Mouse (Mus musculus) thymus, postnatal 36 days (tissue): ENCODE data around the gene Sptlc2.

Experiments used
- DNase-seq, 2 experiments: peaks; one replicate each; pipeline ENCODE4 v3.0.0; 2022; ENCODE audit warnings: mixed read lengths in 2 of 2

The Sptlc2 gene

GRCm38 (mm10) chr12:87388122-87388774 lies at the start of gene Sptlc2:
Gene Sptlc2, minus strand, starts transcription at chr12:87388355.
- DNase-seq = peak; percentile 99

- no peak for DNase-seq
Measured at GRCm38 (mm10) chr12:87428885-87429284, 40.7 kb upstream of the Sptlc2 start.

DNA sequence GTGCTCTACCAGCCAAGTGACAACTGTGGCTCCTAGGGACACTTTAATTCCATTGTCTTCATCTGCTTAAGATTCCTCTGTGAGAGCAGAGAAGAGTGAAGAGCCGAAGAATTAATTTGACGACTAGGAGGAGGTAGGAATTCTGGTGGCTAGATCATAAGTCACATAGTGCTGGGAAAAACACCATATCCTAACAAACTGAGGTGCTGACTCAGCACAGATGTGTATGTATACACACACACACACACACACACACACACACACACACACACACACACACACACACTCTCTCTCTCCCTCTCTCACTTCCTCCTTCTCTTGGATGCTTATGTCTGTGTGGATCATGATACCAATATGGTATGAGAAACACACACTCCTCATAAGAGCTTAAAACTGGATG lies 40.1 kb upstream of the Sptlc2 start:
- DNase-seq = no peak

DNA sequence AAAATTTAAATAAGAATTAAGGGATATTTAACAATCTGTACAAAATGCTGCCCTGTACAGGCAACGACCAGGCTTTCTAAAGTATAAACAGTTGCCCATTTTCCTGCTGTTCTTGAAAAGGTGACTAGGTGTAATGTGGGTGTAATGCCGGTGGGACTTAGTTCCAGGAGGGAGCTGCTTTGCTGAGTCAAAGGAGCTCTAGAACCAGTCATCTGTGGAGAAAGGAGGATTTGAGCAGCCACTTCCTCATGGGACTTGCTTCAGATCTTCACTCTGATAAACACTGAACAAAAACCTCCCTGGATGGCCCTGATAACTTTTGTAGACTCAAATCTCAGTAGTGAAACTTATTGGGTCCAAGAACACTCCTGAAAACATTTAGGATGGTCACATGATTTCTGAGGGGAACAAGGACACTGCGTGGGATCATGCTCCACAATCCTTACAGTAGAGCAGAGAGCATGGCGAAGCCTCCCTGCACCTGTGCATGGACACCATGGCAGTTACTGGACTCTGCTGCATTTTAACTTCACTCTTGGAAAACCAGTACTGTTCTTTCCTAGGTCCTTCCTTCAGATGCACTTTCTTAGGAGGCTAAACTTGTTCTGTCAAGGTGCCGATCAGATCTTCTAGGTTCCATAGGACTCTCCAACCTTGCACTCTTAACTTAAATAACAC lies 38.3 kb upstream of the Sptlc2 start:
- DNase-seq = no peak

DNA sequence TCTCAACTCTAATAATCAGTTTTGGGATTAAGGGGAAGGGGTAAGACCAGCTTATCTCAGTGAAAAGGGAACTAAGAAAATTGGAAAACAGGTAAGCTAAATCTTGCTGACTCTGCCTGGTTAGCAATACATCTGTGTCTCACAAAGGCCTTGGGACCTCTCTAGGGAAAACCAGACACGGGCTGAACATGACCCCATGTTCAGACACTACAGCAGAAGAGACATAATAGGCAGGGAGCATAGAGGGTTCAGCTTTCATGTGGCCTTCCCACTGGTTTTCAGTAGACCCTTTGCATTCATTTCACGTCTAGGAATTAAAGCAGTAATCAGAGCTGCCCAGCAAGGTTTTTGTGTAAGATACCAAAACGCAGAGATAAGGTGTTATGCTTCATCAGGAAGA lies 36.4 kb upstream of the Sptlc2 start:
- no peak for DNase-seq

GRCm38 (mm10) chr12:87423700-87424099 lies 35.5 kb upstream of the Sptlc2 start:
- no peak for DNase-seq

- no peak for DNase-seq
Measured at GRCm38 (mm10) chr12:87421708-87422507, 33.8 kb upstream of the Sptlc2 start.

DNA sequence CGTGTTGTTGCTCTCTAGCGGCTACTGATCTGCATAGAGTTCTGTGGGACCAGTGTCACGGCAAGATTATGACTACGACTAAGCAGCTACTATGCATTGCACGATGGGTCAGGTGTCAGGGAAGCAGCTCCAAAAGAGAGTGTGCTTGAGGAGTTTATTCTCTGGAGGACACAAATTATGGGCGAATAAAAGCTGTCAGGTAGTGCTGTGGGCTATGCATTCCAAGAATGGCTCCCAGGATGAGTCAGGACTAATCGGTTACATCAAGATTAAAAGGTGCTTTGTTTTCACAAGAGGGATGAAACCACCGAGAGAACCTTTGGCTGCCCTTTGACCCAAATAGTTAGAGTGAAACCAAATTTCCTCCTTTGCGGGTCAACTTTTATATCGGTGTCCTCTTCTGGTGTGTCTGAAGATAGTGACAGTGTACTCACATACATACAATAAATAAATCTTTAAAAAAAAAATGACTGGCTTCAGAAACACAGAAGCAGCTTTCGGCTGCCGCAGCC lies 31.9 kb upstream of the Sptlc2 start:
- no peak for DNase-seq

GRCm38 (mm10) chr12:87418921-87419320 lies 30.8 kb upstream of the Sptlc2 start:
- DNase-seq = no peak

DNA sequence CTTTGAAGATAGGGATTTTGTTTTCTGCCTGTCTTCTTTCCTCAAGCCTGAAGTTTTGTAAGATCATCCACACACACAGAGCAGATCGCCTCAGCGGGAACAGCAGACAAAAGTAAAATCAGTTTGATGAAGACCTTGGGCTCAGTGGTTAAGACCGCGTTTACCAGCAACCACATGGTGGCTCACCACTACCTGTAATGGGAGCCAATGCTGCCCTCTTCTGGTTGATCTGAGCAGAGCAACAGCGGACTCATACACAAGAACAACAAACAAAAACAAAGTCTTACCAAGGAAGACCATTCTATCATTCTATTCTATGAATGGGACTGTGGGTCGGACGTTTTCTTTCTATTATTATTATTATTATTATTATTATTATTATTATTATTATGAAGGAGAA lies 28.5 kb upstream of the Sptlc2 start:
- peak; percentile 45 for DNase-seq

DNA sequence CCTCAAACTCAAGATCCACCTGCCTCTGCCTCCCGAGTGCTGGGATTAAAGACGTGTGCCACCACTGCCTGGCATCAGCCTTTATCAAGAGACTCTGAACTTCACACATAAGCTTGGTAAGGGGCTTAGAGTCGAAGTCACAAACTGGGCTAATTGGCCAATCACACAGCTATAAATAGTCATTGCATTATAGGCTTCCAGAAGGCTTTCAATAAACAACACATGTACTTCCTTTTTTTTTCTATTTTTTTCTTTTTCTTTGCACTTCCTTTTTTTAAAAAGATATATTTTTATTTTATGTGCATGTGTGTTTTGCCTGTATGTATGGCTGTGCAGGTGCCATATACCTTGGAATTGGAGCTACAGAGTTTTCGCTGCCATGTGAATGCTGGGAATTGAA lies 27.2 kb upstream of the Sptlc2 start:
- DNase-seq = no peak

- peak; percentile 43 to 53 for DNase-seq
Measured at GRCm38 (mm10) chr12:87413179-87413790, 25.1 kb upstream of the Sptlc2 start.

- no peak for DNase-seq
Measured at GRCm38 (mm10) chr12:87410999-87411398, 22.8 kb upstream of the Sptlc2 start.

GRCm38 (mm10) chr12:87409123-87409522 lies 21.0 kb upstream of the Sptlc2 start:
- no peak for DNase-seq

GRCm38 (mm10) chr12:87407869-87408605 lies 19.9 kb upstream of the Sptlc2 start:
- DNase-seq = no peak

GRCm38 (mm10) chr12:87405721-87406120 lies 17.6 kb upstream of the Sptlc2 start:
- no peak for DNase-seq

- DNase-seq = no peak
Measured at GRCm38 (mm10) chr12:87405165-87405564, 17.0 kb upstream of the Sptlc2 start.

DNA sequence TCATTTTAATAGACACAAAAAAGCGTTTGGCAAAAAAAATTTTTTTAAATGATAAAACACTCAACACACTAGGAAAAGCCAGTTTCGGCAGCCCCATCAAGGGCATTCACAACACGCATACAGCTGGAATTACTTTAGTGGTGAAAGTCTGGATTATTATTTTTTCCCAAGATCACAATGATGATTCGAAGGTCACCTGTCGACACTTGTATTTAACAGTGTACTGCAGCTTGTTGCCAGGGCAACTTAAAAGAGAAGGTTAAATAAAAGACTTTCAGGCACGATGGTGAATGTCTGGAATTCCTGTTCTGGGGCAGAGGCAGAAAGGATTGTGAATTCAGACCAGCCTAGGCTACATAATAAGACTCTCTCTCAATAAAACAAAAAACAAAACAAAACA lies 13.7 kb upstream of the Sptlc2 start:
- no peak for DNase-seq

- DNase-seq = no peak
Measured at GRCm38 (mm10) chr12:87399119-87399819, 11.1 kb upstream of the Sptlc2 start.

- DNase-seq = no peak
Measured at GRCm38 (mm10) chr12:87397811-87398417, 9.8 kb upstream of the Sptlc2 start.

GRCm38 (mm10) chr12:87397126-87397525 lies 9.0 kb upstream of the Sptlc2 start:
- DNase-seq = no peak
